In genomic region chr13:16745644-16746043, GRCm38 (mm10) we compare ENCODE assay signal across 26 mouse cellular contexts.
"Had no signal": no experiment of that assay in that cellular context is flagged by ENCODE, and none has a peak within 500 bp of the region (broad histone marks: within the 10 kb centered on the region; RNA-seq: fewer than 3 reads in every experiment).

No protein-coding gene starts in this region.

- H3K36me3 ChIP-seq: heart, embryonic 13.5 days; heart, embryonic 15.5 days; hindbrain, embryonic 13.5 days; hindbrain, embryonic 15.5 days; kidney, embryonic 15.5 days; limb, embryonic 13.5 days; limb, embryonic 15.5 days; liver, embryonic 12.5 days had no signal

- H3K9me3 ChIP-seq: heart, embryonic 13.5 days; heart, embryonic 15.5 days; hindbrain, embryonic 13.5 days; hindbrain, embryonic 15.5 days; kidney, embryonic 15.5 days; limb, embryonic 13.5 days; limb, embryonic 15.5 days; liver, embryonic 12.5 days had no signal

- H3K4me3 ChIP-seq: heart, adult 2 months; heart, embryonic 13.5 days; heart, embryonic 15.5 days; hindbrain, embryonic 13.5 days; hindbrain, embryonic 15.5 days; kidney, embryonic 15.5 days; layer of hippocampus, adult 2 months; limb, embryonic 13.5 days; limb, embryonic 15.5 days; liver, embryonic 12.5 days had no signal

- H3K4me2 ChIP-seq: heart, embryonic 11.5 days; heart, embryonic 13.5 days; heart, embryonic 15.5 days; hindbrain, embryonic 13.5 days; hindbrain, embryonic 15.5 days; kidney, embryonic 15.5 days; limb, embryonic 13.5 days; limb, embryonic 15.5 days; liver, embryonic 12.5 days had no signal

- DNase-seq: gastrocnemius, postnatal 14 days; gastrocnemius, postnatal 36 days; heart, adult 11 months; heart, adult 2 months; heart, postnatal 14 days; heart, postnatal 36 days; kidney, adult 2 months; kidney, adult 9 months; kidney, postnatal 14 days; kidney, postnatal 36 days; layer of hippocampus, postnatal 36 days; left cerebral cortex, postnatal 4 days had no signal

- H3K27ac ChIP-seq: heart, adult 2 months; heart, embryonic 13.5 days; heart, embryonic 15.5 days; hindbrain, embryonic 13.5 days; hindbrain, embryonic 15.5 days; hindbrain, postnatal 0 days; kidney, embryonic 15.5 days; kidney, postnatal 0 days; layer of hippocampus, adult 2 months; limb, embryonic 13.5 days; limb, embryonic 15.5 days; liver, embryonic 12.5 days; liver, embryonic 14.5 days had no signal

- ATAC-seq: hindbrain, postnatal 0 days; intestine, postnatal 0 days; liver, embryonic 12.5 days had no signal

- H3K9ac ChIP-seq: heart, embryonic 13.5 days; heart, embryonic 15.5 days; hindbrain, embryonic 13.5 days; hindbrain, embryonic 15.5 days; kidney, embryonic 15.5 days; limb, embryonic 13.5 days; limb, embryonic 15.5 days; liver, embryonic 12.5 days; liver, embryonic 14.5 days had no signal

- H3K27me3 ChIP-seq: heart, embryonic 13.5 days; heart, embryonic 15.5 days; hindbrain, embryonic 13.5 days; hindbrain, embryonic 15.5 days; kidney, embryonic 15.5 days; limb, embryonic 13.5 days; limb, embryonic 15.5 days; liver, embryonic 12.5 days had no signal

- H3K4me1 ChIP-seq: heart, embryonic 13.5 days; heart, embryonic 15.5 days; hindbrain, embryonic 13.5 days; hindbrain, embryonic 15.5 days; kidney, embryonic 15.5 days; limb, embryonic 13.5 days; limb, embryonic 15.5 days; liver, embryonic 12.5 days had no signal
